Mouse (Mus musculus) neutrophil, adult 83 days (primary cell): ENCODE measurements around the gene Atp6v0a2. TPM values are rescaled to one million over a fixed set of nuclear protein-coding genes. Genes with fewer than 3 reads are reported as not detected.

Experiments
- total RNA-seq, 2 experiments: library from RNA; stranded (reverse); gene quantifications; one replicate each; pipeline ENCODE4 v1.2.4; 2023

Atp6v0a2 gene
- total RNA-seq: 10 to 100 TPM; 27.4 to 33.4 TPM

GRCm38 (mm10) chr5:124628448-124629363 is at the start of gene Atp6v0a2:
Gene Atp6v0a2, plus strand, starts transcription at chr5:124628576.

GRCm38 (mm10) chr5:124578633-124579317 is 49.6 kb upstream of the Atp6v0a2 start, which contains the start of the genes Eif2b1 and Gtf2h3:
Gene Eif2b1, minus strand, starts transcription at chr5:124579131.
Gene Gtf2h3, plus strand, starts transcription at chr5:124579140.

GRCm38 (mm10) chr5:124724997-124725396 is 96.6 kb downstream of the Atp6v0a2 start, which contains the start of gene Dnah10:
Gene Dnah10, plus strand, starts transcription at chr5:124725085.

Other genes with a start within 250 kb of the Atp6v0a2 start
- 100 to 1,000 TPM; 148 to 177 TPM for gene Sbno1, start 202.6 kb upstream of the Atp6v0a2 start, total RNA-seq
- 100 to 1,000 TPM; 180 to 199 TPM for gene Kmt5a, start 188.6 kb upstream of the Atp6v0a2 start, total RNA-seq
- gene Rilpl2, start 150.2 kb upstream of the Atp6v0a2 start, total RNA-seq: 10 to 100 TPM; 73.8 to 78.3 TPM
- gene Snrnp35, start 145.4 kb upstream of the Atp6v0a2 start, total RNA-seq: 10 to 100 TPM; 11.1 to 16.8 TPM
- gene Rilpl1, start 97.2 kb upstream of the Atp6v0a2 start, total RNA-seq: 1 to 10 TPM in 1 of 2 experiments, under 1 TPM in 1; 0.53 to 1.3 TPM
- 100 to 1,000 TPM; 148 to 155 TPM for gene Tmed2, start 87.9 kb upstream of the Atp6v0a2 start, total RNA-seq
- 10 to 100 TPM; 13.9 to 14.5 TPM for gene Ddx55, start 75.7 kb upstream of the Atp6v0a2 start, total RNA-seq
- 10 to 100 TPM; 17.2 to 19.6 TPM for gene Eif2b1, start 49.4 kb upstream of the Atp6v0a2 start, total RNA-seq
- gene Gtf2h3, start 49.4 kb upstream of the Atp6v0a2 start, total RNA-seq: 10 to 100 TPM in 1 of 2 experiments, 1 to 10 TPM in 1; 9.1 to 11.7 TPM
- not detected for gene Dnah10, start 96.5 kb downstream of the Atp6v0a2 start, total RNA-seq
- gene Ccdc92, start 233.8 kb downstream of the Atp6v0a2 start, total RNA-seq: under 1 TPM in 1 of 2 experiments, not detected in 1; 0.53 TPM
- gene Zfp664, start 234.1 kb downstream of the Atp6v0a2 start, total RNA-seq: 1 to 10 TPM; 5.6 to 5.7 TPM